Mouse (Mus musculus): ENCODE results near the gene Elp5. TPM values are rescaled to one million over a fixed set of nuclear protein-coding genes. Genes with fewer than 3 reads are reported as not detected.
"Not testable (repeated sequence)": the region's sequence is repeated elsewhere in the genome, so short reads cannot be mapped to it uniquely, and the experiment has no call there.

The Elp5 gene
- polyA plus RNA-seq, 1 experiment from 2014 or later = 129 TPM

DNA sequence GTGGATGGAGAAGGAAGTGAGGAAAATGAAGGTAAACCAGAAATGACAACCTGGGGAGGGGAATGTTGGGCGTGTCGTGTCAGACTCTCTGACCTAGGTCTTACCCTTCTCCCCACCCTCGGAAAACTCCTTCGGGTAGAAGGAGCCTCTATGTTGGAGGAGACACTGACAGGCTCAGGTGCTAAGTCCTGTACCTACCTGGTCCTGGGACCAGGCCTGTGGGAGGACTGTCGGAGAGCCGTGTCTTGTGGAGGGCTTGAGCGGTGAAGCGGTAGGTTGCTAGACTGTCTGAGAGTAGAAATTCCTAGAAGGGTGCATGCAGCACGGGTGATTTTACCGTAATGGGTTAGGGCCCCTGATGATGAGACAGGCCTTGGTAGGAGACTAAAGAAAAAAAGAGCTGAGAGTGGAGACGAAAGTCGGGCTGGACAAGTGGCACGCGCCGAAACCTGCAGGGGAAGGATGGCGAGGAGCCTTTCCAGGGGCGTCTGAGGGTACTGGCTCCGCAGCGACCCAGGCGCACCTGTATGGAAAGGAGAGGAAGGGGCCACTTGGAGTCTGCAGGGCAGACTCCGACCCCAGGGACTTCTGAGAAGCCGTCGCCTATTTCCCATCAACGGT, 17.6 kb downstream of the Elp5 start, which contains the start of gene Cldn7:
Cldn7 (plus strand) TSS at position 130 of the 621 bp plus-strand sequence.
- whole genome bisulfite sequencing = 10% methylated on average over 24 of the region's 24 CpGs
- Histone ChIP-seq H3K9me3 (no peaks in the 10 kb centered on the region), H3K4me1 (peaks cover 11% of the 10 kb centered on the region), H3K4me2 (no peak within 1 kb of the TSS), H3K27me3 (peaks cover 80% of the 10 kb centered on the region), H3K27ac (no peak within 1 kb of the TSS), H3K36me3 (replicated peaks) (peaks cover 17% of the 10 kb centered on the region), H3K9ac (no peak within 1 kb of the TSS), H3K4me3 (replicated peaks) (peak within 1 kb of the TSS; percentile 19)
- no peak for ATAC-seq (ENCODE audit: low FRiP score)

DNA sequence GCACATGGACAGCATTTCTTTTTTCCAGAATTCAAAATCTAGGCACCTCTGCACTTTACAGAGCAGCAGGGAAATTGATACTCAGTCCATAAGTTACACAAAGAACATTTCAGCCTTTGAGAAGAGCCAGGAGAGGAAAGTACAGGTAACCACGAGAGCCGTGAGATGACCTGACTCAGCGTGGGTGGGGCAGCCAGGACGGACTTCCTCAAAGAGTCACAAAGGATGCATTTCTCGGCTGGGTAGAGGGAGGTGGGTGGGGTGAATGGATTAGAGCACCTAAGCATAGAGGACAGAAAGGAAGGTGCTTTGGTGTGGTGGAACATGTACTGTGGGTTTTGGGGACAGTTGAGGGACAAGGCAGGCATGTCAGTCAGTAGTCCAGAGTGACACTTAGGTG, 20.5 kb downstream of the Elp5 start:
- WGBS = 61% methylated on average over 5 of the region's 5 CpGs
- Histone ChIP-seq H3K36me3 (replicated peaks) (no peaks in the 10 kb centered on the region), H3K27me3 (peaks cover 75% of the 10 kb centered on the region), H3K9me3 (no peaks in the 10 kb centered on the region), H3K4me3 (replicated peaks) (no peak overlapping the region), H3K4me1 (peaks cover 11% of the 10 kb centered on the region), H3K9ac (no peak overlapping the region), H3K27ac (no peak overlapping the region), H3K4me2 (no peak overlapping the region)
- ATAC-seq (ENCODE audit: low FRiP score) = no peak

DNA sequence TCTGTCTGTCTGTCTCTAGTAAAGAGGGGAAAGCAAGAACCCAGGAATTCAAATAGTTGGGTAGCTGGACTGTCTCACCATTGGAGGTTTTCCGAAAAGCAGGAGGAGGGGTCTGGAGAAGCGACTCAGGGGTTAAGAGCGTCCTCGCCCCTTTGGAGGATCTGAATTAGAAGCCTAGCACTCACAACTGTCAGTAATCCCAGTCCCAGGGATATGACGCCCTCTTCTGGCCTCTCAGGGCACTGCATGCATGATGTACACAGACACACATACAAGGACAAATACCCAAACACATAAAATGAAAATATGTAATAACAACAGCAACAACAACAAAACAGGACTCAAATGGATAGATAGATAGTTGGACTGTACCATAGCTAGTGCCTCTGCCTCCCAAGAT, 21.7 kb downstream of the Elp5 start:
- ATAC-seq (ENCODE audit: low FRiP score) = no peak
- Histone ChIP-seq H3K27me3 (peaks cover 63% of the 10 kb centered on the region), H3K9ac (no peak overlapping the region), H3K9me3 (no peaks in the 10 kb centered on the region), H3K4me2 (no peak overlapping the region), H3K27ac (no peak overlapping the region), H3K4me3 (replicated peaks) (no peak overlapping the region), H3K4me1 (no peaks in the 10 kb centered on the region), H3K36me3 (replicated peaks) (no peaks in the 10 kb centered on the region)
- WGBS = 23% methylated on average over 5 of the region's 5 CpGs

DNA sequence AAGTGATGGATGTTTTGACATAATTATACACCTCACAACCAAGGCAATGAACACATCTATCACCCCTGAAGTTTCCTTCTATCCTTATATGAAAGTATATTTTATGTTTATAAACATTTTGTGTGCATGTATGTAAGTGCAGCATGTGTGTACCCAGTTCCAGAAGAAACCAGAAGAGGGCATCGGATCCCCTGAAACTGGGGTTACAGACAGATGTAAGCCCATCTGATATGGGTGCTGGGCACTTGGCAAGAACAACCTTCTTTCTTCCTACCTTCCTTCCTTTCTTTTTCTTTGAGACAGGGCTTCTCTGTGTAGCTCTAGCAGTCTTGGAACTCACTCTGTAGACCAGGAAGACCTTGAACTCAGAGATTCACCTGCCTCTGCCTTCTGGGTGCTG, 26.1 kb downstream of the Elp5 start:
- no peaks in the 10 kb centered on the region for H3K9me3 ChIP-seq
- ATAC-seq (ENCODE audit: low FRiP score) = no peak
- 73% methylated on average over 1 of the region's 1 CpGs for WGBS
- H3K36me3 ChIP-seq (replicated peaks) = no peaks in the 10 kb centered on the region
- H3K4me3 ChIP-seq (replicated peaks) = no peak overlapping the region
- no peaks in the 10 kb centered on the region for H3K4me1 ChIP-seq
- no peak overlapping the region for H3K9ac ChIP-seq
- H3K27ac ChIP-seq = no peak overlapping the region
- no peak overlapping the region for H3K4me2 ChIP-seq
- peaks cover 26% of the 10 kb centered on the region for H3K27me3 ChIP-seq

DNA sequence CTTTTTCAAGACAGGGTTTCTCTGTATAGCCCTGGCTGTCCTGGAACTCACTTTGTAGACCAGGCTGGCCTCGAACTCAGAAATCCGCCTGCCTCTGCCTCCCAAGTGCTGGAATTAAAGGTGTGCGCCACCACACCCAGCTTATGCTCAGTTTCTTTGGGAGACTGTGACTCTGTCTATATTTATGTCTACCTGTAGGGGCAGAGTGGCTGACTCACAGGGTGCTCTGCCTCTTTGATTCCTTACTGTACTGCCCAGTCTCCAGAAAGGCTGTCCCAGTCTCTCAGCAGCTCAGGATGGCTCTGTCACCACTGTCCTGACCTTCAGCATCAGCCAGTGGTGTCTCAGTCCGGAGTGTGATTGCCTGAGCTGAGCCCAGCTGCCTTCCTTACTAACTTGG, 26.7 kb downstream of the Elp5 start:
- H3K27ac ChIP-seq; H3K4me1 ChIP-seq; ATAC-seq (ENCODE audit: low FRiP score); H3K36me3 ChIP-seq (replicated peaks); H3K9ac ChIP-seq; H3K4me2 ChIP-seq; H3K9me3 ChIP-seq; H3K4me3 ChIP-seq (replicated peaks): not testable (repeated sequence)
- H3K27me3 ChIP-seq = peaks cover 27% of the 10 kb centered on the region
- 71% methylated on average over 4 of the region's 4 CpGs for WGBS

DNA sequence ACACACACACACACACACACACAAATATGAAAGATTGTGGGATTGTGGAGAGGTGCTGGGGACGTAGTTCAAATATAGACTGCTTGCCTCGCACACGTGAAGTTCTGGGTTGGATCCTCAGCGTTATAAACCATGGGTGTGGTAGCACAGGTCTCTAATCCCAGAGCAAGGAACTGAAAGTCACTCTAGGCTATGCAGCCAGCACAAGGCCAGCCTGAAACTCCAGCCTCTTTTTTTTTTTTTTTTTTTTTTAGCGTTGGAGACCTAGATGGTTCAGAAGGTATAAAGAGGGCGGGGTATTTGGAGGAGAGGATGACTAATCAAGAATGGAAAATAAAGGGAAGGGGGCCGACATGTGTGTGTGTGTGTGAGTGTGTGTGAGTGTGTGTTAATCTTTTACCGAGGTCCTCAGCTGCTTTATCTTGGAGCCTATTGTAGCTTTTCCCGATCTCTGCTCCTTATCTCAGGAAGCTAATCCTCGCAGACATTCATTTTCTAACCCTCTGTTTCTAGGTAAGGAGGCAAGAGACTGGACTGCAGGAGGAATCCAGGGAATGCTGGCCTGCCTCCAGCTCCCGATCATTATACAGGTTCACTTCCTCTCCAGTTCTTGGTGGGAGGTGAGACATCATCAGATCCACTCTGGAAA, 28.9 kb downstream of the Elp5 start:
- Histone ChIP-seq H3K36me3 (replicated peaks) (no peaks in the 10 kb centered on the region), H3K9me3 (no peaks in the 10 kb centered on the region), H3K27ac (no peak overlapping the region), H3K4me3 (replicated peaks) (no peak overlapping the region), H3K4me2 (no peak overlapping the region), H3K9ac (no peak overlapping the region), H3K4me1 (peaks cover 7% of the 10 kb centered on the region), H3K27me3 (peaks cover 14% of the 10 kb centered on the region)
- WGBS = 72% methylated on average over 11 of the region's 11 CpGs
- no peak for ATAC-seq (ENCODE audit: low FRiP score)

DNA sequence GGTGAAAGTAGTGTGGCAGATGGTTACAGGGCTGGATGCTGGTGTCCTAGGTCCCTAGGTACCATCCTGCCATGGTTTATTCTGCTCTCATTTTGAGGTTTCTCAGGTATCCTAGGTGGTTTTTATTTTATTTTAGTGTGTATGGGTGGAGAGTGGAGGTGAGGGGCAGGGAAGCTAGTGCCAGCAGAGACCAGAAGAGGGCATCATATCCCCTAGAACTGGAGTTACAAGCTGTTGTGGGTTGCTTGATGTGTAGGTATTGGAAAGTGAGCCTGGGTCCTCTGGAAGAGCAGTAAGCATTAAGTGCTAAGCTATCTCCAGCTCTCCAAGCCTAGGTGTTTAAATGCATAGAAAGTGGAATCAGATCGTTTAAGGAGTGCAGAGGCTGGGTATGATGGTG, 30.0 kb downstream of the Elp5 start:
- no peak overlapping the region for H3K27ac ChIP-seq
- H3K4me1 ChIP-seq = peaks cover 14% of the 10 kb centered on the region
- H3K9me3 ChIP-seq = no peaks in the 10 kb centered on the region
- H3K9ac ChIP-seq = no peak overlapping the region
- ATAC-seq (ENCODE audit: low FRiP score) = no peak
- H3K4me3 ChIP-seq (replicated peaks) = no peak overlapping the region
- H3K27me3 ChIP-seq = peaks cover 13% of the 10 kb centered on the region
- WGBS = 53% methylated on average over 1 of the region's 1 CpGs
- H3K4me2 ChIP-seq = no peak overlapping the region
- no peaks in the 10 kb centered on the region for H3K36me3 ChIP-seq (replicated peaks)

DNA sequence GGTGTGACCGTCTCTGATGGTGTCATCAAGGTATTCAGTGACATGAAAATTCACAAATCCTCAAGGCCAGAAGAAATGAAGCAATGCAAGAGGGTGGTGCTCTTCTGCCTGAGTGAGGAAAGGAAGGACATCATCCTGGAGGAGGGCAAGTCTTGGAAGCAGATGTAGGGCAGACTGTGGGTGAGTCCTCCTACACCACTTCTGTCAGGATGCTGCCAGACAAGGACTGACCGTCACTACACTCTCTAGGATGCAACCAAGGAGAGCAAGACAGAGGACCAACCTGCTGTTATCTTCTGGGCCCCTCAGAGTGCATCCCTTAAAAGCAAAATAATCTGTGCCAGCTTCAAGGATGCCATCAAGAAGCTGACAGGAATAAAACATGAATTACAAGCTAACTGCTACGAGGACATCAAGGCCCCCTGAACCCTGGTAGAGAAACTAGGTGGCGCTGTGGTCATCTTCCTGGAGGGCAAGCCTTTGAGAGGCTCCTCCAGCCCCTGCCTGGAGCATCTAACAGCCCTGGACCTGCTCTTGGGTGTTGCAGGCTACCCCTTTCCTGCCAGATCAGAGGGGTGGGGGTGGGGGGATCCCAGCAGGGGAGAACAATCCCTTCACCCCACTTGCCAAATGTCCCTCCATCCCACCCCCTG, 31.4 kb downstream of the Elp5 start:
- Histone ChIP-seq H3K36me3 (replicated peaks) (no peaks in the 10 kb centered on the region), H3K27ac (no peak overlapping the region), H3K27me3 (peaks cover 13% of the 10 kb centered on the region), H3K9me3 (no peaks in the 10 kb centered on the region), H3K4me1 (peaks cover 25% of the 10 kb centered on the region), H3K9ac (peak overlapping the region; percentile 17; the same call in 1 of the 2 replicates), H3K4me3 (replicated peaks) (no peak overlapping the region), H3K4me2 (no peak overlapping the region)
- 46% methylated on average over 4 of the region's 4 CpGs for WGBS
- ATAC-seq (ENCODE audit: low FRiP score) = no peak

DNA sequence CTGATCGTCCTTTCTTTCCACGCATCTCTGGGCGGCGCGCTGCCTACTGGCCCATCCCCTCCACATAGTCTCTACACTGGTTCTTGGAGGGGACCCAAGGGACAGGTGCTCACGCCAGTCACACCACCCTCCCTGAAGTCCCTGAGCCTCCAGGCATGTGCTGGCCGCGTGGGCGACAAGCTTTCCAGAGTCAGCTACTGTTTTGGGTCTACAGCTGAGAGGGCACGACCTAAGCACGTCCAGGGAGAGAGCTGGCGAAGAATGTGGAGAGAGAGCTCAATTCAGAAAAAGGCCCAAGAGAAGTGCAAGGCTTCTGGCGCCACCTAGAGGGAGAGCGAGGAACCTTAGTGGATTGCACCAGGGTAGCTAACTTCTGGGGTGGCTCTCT, 33.6 kb downstream of the Elp5 start:
- H3K9ac ChIP-seq = peak overlapping the region; percentile 57
- no peaks in the 10 kb centered on the region for H3K9me3 ChIP-seq
- H3K4me3 ChIP-seq (replicated peaks) = peak overlapping the region; percentile 45
- H3K36me3 ChIP-seq (replicated peaks) = peaks cover 17% of the 10 kb centered on the region
- WGBS = 0% methylated on average over 14 of the region's 14 CpGs
- H3K27ac ChIP-seq = peak overlapping the region; percentile 92
- H3K27me3 ChIP-seq = peaks cover 13% of the 10 kb centered on the region
- H3K4me1 ChIP-seq = peaks cover 25% of the 10 kb centered on the region
- ATAC-seq (ENCODE audit: low FRiP score) = peak; percentile 58
- peak overlapping the region; percentile 68 for H3K4me2 ChIP-seq

DNA sequence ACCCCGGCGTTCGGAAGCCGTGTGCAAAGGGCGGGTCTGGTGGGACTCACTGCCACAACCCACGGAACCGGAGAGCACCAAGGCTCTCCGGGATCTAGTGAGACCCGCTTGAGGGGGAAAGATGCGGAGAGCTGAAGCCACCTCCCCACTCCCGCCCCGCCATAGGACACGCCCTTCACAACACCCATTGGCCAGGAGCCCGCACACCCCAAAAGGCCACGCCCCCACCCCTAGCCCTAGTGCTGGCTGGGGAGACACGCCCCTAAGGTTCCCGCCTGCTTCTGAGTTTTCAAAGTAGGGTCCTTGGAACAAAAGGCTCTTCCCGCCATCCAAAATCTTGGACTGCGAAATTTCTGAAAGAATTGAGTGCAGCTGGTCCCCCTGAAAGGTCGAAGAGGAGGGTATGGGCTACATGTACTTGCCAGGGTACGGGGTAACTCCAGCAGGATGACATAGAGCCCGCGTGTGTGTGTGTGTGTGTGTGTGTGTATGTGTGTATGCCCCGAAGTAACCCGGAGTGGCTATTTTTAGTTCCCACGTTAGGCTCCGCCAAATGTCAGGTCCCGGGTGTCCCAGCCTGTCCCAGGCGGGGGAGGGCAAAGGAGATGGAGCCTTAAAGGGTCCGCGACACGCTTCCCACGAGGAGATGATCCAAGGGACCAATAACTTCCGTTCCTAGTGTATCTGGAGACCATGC, 34.1 kb downstream of the Elp5 start, which contains the start of gene Slc2a4:
Slc2a4 (minus strand) TSS at position 123 of the 697 bp plus-strand sequence.
- Histone ChIP-seq H3K4me2 (peak within 1 kb of the TSS; percentile 68), H3K9ac (peak within 1 kb of the TSS; percentile 57), H3K4me3 (replicated peaks) (peak within 1 kb of the TSS; percentile 45), H3K27ac (peak within 1 kb of the TSS; percentile 92), H3K4me1 (peaks cover 25% of the 10 kb centered on the region), H3K9me3 (no peaks in the 10 kb centered on the region), H3K27me3 (peaks cover 13% of the 10 kb centered on the region), H3K36me3 (replicated peaks) (peaks cover 18% of the 10 kb centered on the region)
- 1% methylated on average over 34 of the region's 34 CpGs for WGBS
- peak; percentile 96 for ATAC-seq (ENCODE audit: low FRiP score)

DNA sequence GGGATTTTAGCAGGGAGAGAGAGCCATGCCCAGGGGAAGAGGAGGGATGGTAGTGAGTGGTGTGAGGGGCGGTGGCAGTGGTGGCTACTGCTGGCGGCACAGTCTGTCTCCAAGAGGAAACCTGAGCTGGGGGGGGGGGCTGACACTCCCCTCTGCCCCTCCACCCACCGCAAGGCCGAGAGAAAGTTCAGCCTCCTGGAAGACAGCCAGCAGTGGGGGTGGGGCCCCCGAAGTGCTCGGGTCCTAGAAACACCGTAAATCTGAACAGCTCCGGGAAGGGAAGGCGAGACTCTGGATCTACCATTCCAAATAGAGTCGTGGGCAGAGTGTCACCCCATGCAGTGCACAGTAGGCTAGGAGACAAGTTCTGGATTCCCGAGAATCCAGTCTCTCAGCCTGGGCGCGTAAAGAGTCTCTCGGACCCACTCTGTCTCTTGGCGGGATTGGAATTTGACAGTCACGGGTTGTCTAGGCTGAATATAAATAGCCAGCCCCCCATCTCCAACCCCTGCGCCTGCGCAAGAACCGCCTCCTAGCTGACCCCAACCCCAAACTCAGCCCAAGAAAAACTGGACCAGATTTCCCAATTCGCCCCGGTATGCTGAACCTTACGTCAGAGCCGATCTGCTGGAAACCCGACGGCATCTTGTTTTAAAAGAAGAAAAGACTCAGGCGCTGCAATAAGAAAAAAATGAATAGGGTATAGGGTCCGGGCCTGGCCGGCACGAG, 34.8 kb downstream of the Elp5 start:
- no peaks in the 10 kb centered on the region for H3K9me3 ChIP-seq
- ATAC-seq (ENCODE audit: low FRiP score) = peak; percentile 39
- H3K27me3 ChIP-seq = peaks cover 13% of the 10 kb centered on the region
- H3K4me2 ChIP-seq = peak overlapping the region; percentile 68
- peak overlapping the region; percentile 71 for H3K27ac ChIP-seq
- peaks cover 25% of the 10 kb centered on the region for H3K4me1 ChIP-seq
- 3% methylated on average over 29 of the region's 29 CpGs for WGBS
- H3K4me3 ChIP-seq (replicated peaks) = peak overlapping the region; percentile 45
- H3K9ac ChIP-seq = peak overlapping the region; percentile 56
- H3K36me3 ChIP-seq (replicated peaks) = peaks cover 18% of the 10 kb centered on the region

Measured in forebrain, embryonic 12.5 days (tissue).